Mouse (Mus musculus) frontal cortex, postnatal 25 days (tissue): ENCODE measurements around the gene Spns1.
A peak's percentile ranks its signal among the peaks of the same experiment; 100 is the strongest.
"Not testable (repeated sequence)": the region's sequence is repeated elsewhere in the genome, so short reads cannot be mapped to it uniquely, and the experiment has no call there.

Experiments
- DNase-seq, 2 experiments: peaks; one replicate each; pipeline ENCODE4 v3.0.0; 2022; ENCODE audit warnings: low spot score in 2 of 2

Spns1 gene

DNA sequence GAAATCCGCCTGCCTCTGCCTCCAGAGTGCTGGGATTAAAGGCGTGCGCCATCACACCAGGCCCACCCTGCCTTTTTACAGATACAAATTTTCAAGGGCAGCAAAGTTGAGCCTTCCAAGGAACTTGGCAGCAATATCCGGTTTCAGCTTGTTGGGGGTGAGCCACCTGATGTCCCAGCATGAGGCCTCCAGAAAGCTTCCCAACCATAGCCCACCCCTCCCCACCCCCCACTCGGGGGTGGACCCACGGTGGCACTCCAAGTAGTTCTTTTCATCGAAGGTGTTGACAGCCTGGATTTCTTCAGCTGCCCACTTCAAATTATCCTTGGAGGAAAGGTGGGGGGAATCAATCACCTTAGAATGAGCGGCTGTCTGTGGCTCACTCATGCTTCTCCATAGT lies 38.3 kb downstream of the Spns1 start:
- no peak for DNase-seq

DNA sequence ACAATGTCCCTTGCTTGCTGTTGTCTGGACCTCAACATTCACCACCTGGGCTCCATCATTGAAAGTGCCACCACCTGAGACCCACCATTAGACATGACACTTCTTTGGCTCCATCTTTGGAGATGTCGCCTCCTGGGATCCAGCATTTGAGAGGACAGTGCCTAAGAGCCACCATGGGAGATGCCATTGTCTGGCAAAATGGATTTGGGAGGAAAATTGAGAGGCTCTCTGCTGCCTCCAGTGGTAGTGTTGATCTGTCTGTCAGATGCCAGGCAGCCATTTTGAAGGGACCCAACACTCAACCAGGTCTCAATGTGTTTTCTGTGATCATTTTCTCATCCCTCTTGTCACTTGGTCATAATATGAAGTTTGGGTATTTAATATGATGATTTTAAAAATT lies 41.7 kb downstream of the Spns1 start:
- DNase-seq = no peak

DNA sequence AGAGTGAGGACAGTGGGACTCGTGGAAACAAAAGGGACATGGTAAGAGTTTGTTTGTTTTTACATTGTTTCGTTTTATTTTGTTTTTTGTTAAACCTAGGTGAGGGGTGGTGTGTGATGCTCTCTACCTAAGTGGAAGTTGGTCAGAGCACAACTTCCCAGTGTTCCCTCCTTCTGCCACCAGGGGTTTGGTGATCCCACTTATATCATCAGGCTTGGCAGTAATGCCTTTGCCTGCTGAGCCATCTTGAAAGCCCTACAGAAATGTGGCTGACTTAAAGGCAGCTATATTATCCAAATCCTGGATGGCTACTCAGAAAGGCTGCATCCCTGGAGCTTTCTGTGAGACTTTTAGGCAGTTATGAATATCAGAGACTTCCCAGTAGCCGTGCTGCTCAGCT lies 44.6 kb downstream of the Spns1 start:
- DNase-seq = no peak

DNA sequence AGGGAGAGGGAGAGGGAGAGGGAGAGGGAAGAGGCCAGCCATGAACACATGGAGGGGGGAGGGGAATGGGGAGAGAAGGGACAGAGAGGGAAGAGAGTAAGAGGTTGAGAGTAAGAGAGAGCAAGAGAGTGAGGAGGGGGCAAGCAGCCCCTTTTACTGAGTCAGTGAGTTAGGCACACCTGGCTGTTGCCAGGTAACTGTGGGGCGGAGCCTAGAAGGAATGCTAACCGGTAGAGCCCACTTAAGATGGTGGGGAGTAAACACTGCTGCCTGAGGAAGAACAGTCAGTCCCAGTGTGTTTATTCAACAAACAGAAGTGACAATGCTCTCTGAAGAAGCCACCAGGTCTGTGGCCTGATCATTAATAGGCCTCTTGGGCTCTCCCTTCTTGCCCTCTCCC lies 46.6 kb downstream of the Spns1 start:
- DNase-seq = no peak

- DNase-seq = no peak
Observed at GRCm38 (mm10) chr7:126329907-126330645, 47.2 kb downstream of the Spns1 start.

DNA sequence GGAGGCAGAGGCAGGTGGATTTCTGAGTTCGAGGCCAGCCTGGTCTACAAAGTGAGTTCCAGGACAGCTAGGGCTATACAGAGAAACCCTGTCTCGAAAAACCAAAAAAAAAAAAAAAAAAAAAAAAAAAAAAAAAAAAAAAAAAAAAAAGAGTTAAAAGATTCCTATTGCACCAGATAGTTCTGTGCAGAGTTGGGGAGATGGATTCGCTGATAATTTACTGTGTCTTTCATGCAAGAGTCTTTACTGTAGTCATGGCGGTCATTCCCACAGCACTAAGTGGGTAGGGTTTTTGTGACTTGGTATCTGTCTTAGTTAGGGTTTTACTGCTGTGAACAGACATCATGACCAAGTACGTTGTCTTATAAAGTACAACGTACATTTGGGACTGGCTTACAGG lies 48.4 kb downstream of the Spns1 start:
- DNase-seq = not testable (repeated sequence)

GRCm38 (mm10) chr7:126325576-126326273 lies 51.5 kb downstream of the Spns1 start:
- DNase-seq = not testable (repeated sequence)

DNA sequence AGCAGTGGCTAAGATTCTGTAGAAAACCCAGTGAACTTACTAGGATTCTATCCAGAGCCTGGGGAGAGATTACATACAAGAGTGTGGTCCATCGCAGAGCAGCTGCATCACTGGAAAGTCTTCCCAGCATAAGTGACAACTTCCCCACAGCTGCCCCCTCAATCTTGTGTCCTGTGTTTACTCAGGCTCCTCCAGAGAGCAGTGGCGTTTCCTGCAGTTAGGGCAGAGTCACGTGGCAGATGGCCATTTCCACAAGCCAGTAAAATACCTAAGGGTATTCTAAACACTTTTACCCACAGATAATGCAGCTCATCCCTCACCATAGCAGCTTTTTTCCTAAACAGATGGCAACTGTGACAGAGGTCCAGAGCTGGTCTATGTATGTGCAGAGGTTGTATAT lies 52.5 kb downstream of the Spns1 start:
- DNase-seq = no peak

- peak; percentile 76 to 84 for DNase-seq
Observed at GRCm38 (mm10) chr7:126323729-126324128, 53.5 kb downstream of the Spns1 start.
